Mouse (Mus musculus) bone marrow, adult 2 months (tissue): ENCODE data around the gene C3. TPM values are rescaled to one million over a fixed set of nuclear protein-coding genes. Genes with fewer than 3 reads are reported as not detected.
A peak's percentile ranks its signal among the peaks of the same experiment; 100 is the strongest.

Experiments used
- H3K27ac ChIP-seq: fragments of 200-500 bp; 2 replicates; pipeline ENCODE4 v1.5.1; 2012; ENCODE audit warnings: low read depth, mild to moderate bottlenecking, control low read depth, inconsistent platforms, low read length; ENCODE audit not compliant: control insufficient read depth, poor library complexity, insufficient read depth
- H3K4me1 ChIP-seq: fragments of 200-500 bp; 2 replicates; pipeline ENCODE4 v1.6.1; 2011; ENCODE audit warnings: low read length; ENCODE audit not compliant: control insufficient read depth, insufficient read depth
- H3K4me3 ChIP-seq: fragments of 200-500 bp; replicated peaks from 2 replicates; pipeline ENCODE3; 2011; ENCODE audit warnings: mild to moderate bottlenecking, low read depth, low read length, control low read depth; ENCODE audit not compliant: control insufficient read depth
- CTCF ChIP-seq: fragments of 200-500 bp; IDR thresholded peaks from 2 replicates; pipeline ENCODE4 v1.5.1; 2011; ENCODE audit warnings: low read length, control low read depth; ENCODE audit not compliant: control insufficient read depth, insufficient read depth
- POLR2A ChIP-seq: fragments of 200-500 bp; IDR thresholded peaks from 2 replicates; pipeline ENCODE4 v1.6.1; 2011; ENCODE audit warnings: low read depth, mild to moderate bottlenecking, control low read depth, low read length, borderline replicate concordance; ENCODE audit not compliant: control insufficient read depth
- WGBS: fragments of 180-500 bp; shearing (Covaris S2); methylation state at CpG from one replicate; pipeline ENCODE4 v1.1.7; 2018; 5-methylcytosine and 5-hydroxymethylcytosine counted together
- polyA plus RNA-seq: library from polyadenylated mRNA; stranded (reverse); fragments of >200 nt; gene quantifications from 2 replicates; pipeline ENCODE4 v1.2.4, GENCODE M21; 2011; ENCODE audit warnings: low replicate concordance; ENCODE audit not compliant: missing spikeins, insufficient read depth, insufficient read length

C3 gene
- polyA plus RNA-seq, 1 experiment = 221 TPM

- Histone ChIP-seq H3K4me3 (no peak overlapping the region), H3K4me1 (peaks cover 5% of the 10 kb centered on the region), H3K27ac (no peak overlapping the region)
- WGBS = 82% methylated on average over 12 of the region's 12 CpGs
- no peak for TF ChIP-seq CTCF
- TF ChIP-seq POLR2A = no peak
These were observed 6.5 kb upstream of the C3 start for GRCm38 (mm10) chr17:57234254-57234928.

GRCm38 (mm10) chr17:57233038-57233437 is 5.1 kb upstream of the C3 start:
- 63% methylated on average over 7 of the region's 7 CpGs for WGBS
- TF ChIP-seq POLR2A (no peak), CTCF (no peak)
- Histone ChIP-seq H3K27ac (no peak overlapping the region), H3K4me1 (peaks cover 7% of the 10 kb centered on the region), H3K4me3 (no peak overlapping the region)

GRCm38 (mm10) chr17:57232200-57232599 is 4.3 kb upstream of the C3 start:
- no peak overlapping the region for H3K27ac ChIP-seq
- H3K4me3 ChIP-seq = no peak overlapping the region
- WGBS = 85% methylated on average over 1 of the region's 1 CpGs
- TF ChIP-seq POLR2A = no peak
- TF ChIP-seq CTCF = no peak
- peaks cover 7% of the 10 kb centered on the region for H3K4me1 ChIP-seq

DNA sequence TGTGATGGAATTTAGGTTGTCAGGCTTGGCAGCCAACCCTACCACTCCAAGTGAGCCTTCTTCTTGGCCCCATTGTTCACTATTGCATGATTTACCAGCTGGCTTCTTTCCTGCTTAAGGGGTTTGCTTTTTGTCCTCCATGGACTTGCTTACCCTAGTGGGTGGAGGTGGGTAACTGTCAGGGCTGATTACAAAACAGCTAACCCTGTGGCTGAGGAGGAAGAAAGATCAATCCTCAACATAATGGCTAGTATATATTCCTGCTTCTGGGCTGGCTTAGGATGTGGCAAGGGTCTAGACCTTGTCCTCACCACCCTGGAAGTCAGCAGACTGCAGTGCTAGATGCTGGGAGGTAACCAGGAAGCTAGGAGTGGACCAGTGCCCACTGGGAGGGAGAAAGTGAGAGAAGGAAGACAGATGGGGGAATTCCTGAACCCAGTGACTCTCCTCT is 3.4 kb upstream of the C3 start:
- peak overlapping the region; percentile 7; the same call in 1 of the 2 replicates for H3K27ac ChIP-seq

GRCm38 (mm10) chr17:57230728-57231125 is 2.8 kb upstream of the C3 start:
- Histone ChIP-seq H3K27ac (peak overlapping the region; percentile 31; the same call in 1 of the 2 replicates), H3K4me3 (no peak overlapping the region), H3K4me1 (peaks cover 9% of the 10 kb centered on the region)
- 25% methylated on average over 6 of the region's 6 CpGs for WGBS
- TF ChIP-seq POLR2A (no peak), CTCF (no peak)

More for the DNA sequence above, 3.4 kb upstream of the C3 start:
- no peak overlapping the region for H3K4me3 ChIP-seq
- no peak for TF ChIP-seq POLR2A
- TF ChIP-seq CTCF = no peak
- H3K4me1 ChIP-seq = peaks cover 9% of the 10 kb centered on the region

- 37% methylated on average over 15 of the region's 15 CpGs for WGBS
- H3K27ac ChIP-seq = peak overlapping the region; percentile 39; the same call in 1 of the 2 replicates
These were observed 2.2 kb upstream of the C3 start for GRCm38 (mm10) chr17:57229851-57230727.

GRCm38 (mm10) chr17:57228873-57229272 is 937 bp upstream of the C3 start:
- 71% methylated on average over 3 of the region's 3 CpGs for WGBS
- TF ChIP-seq POLR2A (no peak), CTCF (no peak)
- Histone ChIP-seq H3K4me1 (peaks cover 9% of the 10 kb centered on the region), H3K27ac (peak overlapping the region; percentile 8; the same call in 1 of the 2 replicates), H3K4me3 (no peak overlapping the region)

More at GRCm38 (mm10) chr17:57229851-57230727, 2.2 kb upstream of the C3 start:
- H3K4me1 ChIP-seq = peaks cover 9% of the 10 kb centered on the region
- H3K4me3 ChIP-seq = no peak overlapping the region
- TF ChIP-seq CTCF (no peak), POLR2A (no peak)

DNA sequence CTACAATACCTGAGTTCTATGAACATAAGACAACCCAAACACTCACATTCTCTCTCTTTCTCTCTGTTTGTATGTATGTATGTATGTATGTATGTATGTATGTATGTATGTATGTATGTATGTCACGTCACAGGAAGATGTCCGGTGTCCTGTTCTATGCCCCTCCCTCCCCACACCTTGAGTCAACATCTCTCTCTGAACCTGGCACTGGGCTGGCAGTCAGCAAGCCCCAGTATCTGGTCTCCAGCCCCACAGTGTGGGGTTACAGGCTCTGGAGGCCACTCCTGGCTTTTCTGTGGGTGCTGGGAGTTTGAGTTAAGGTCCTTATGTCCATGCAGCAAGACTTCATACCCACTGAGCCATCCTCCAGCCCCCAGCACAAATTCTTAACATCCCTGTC is 468 bp downstream of the C3 start:
- peak overlapping the region; percentile 61 for H3K4me3 ChIP-seq
- peak overlapping the region; percentile 64 for H3K27ac ChIP-seq

More for the DNA sequence above, 468 bp downstream of the C3 start:
- no peak for TF ChIP-seq CTCF
- TF ChIP-seq POLR2A = no peak
- 73% methylated on average over 2 of the region's 2 CpGs for WGBS
- H3K4me1 ChIP-seq = peaks cover 9% of the 10 kb centered on the region
